Mouse (Mus musculus) midbrain, embryonic 10.5 days (tissue): ENCODE measurements around the gene Uba2. TPM values are rescaled to one million over a fixed set of nuclear protein-coding genes. Genes with fewer than 3 reads are reported as not detected.
"Not testable (repeated sequence)": the region's sequence is repeated elsewhere in the genome, so short reads cannot be mapped to it uniquely, and the experiment has no call there.

ENCODE experiments used
- DNase-seq: peaks from one replicate; pipeline ENCODE4 v3.0.0-alpha.2; 2017; ENCODE audit warnings: low spot score
- H3K27ac ChIP-seq: fragments of 300-500 bp; sonication (generic); replicated peaks from 2 replicates; pipeline ENCODE4 v1.5.1; 2016; ENCODE audit warnings: mild to moderate bottlenecking
- H3K27me3 ChIP-seq: fragments of 300-500 bp; sonication (generic); 2 replicates; pipeline ENCODE4 v1.6.1; 2016; ENCODE audit warnings: low read depth, mild to moderate bottlenecking; ENCODE audit not compliant: poor library complexity, severe bottlenecking
- H3K36me3 ChIP-seq: fragments of 300-500 bp; sonication (generic); 2 replicates; pipeline ENCODE4 v1.6.1; 2016; ENCODE audit warnings: mild to moderate bottlenecking, moderate library complexity
- H3K4me1 ChIP-seq: fragments of 300-500 bp; sonication (generic); 2 replicates; pipeline ENCODE4 v1.6.1; 2016
- H3K4me3 ChIP-seq: fragments of 300-500 bp; sonication (generic); 2 replicates; pipeline ENCODE4 v1.5.1; 2016; ENCODE audit warnings: mild to moderate bottlenecking, moderate library complexity
- H3K9me3 ChIP-seq: fragments of 300-500 bp; sonication (generic); replicated peaks from 2 replicates; pipeline ENCODE4 v1.6.1; 2016; ENCODE audit warnings: mild to moderate bottlenecking
- WGBS: fragments of 180-500 bp; shearing (Covaris S2); methylation state at CpG from one replicate; pipeline ENCODE4 v1.1.7; 2016; 5-methylcytosine and 5-hydroxymethylcytosine counted together
- polyA plus RNA-seq: library from polyadenylated mRNA; unstranded; fragments of >200 nt; fragmentation: Nextera tagmentation; extraction: Ambion mirVana; gene quantifications from 2 replicates; pipeline ENCODE4 v1.2.1, GENCODE M21; 2016

The Uba2 gene
- 287 and 288 TPM in 2 replicates for polyA plus RNA-seq

GRCm38 (mm10) chr7:34169454-34169853, at the start of gene Uba2:
Gene Uba2, minus strand, starts transcription at chr7:34169599.
- WGBS = 79% methylated on average over 3 of the region's 3 CpGs
- peak within 1 kb of the TSS; percentile 98 for H3K27ac ChIP-seq
- H3K36me3 ChIP-seq = peaks cover 18% of the 10 kb centered on the region
- DNase-seq = no peak
- H3K9me3 ChIP-seq = no peaks in the 10 kb centered on the region
- peaks cover 12% of the 10 kb centered on the region for H3K4me1 ChIP-seq
- no peaks in the 10 kb centered on the region for H3K27me3 ChIP-seq
- H3K4me3 ChIP-seq = peak within 1 kb of the TSS; percentile 94

GRCm38 (mm10) chr7:34218496-34218895, 49.1 kb upstream of the Uba2 start:
- WGBS = 65% methylated on average over 1 of the region's 1 CpGs
- peaks cover 100% of the 10 kb centered on the region for H3K36me3 ChIP-seq

GRCm38 (mm10) chr7:34216474-34216873, 47.1 kb upstream of the Uba2 start:
- H3K4me1 ChIP-seq = no peaks in the 10 kb centered on the region
- H3K36me3 ChIP-seq = peaks cover 100% of the 10 kb centered on the region
- WGBS = 88% methylated on average over 10 of the region's 10 CpGs
- no peaks in the 10 kb centered on the region for H3K9me3 ChIP-seq
- no peaks in the 10 kb centered on the region for H3K27me3 ChIP-seq
- H3K4me3 ChIP-seq = no peak overlapping the region
- DNase-seq = no peak
- H3K27ac ChIP-seq = no peak overlapping the region

More at GRCm38 (mm10) chr7:34218496-34218895, 49.1 kb upstream of the Uba2 start:
- Histone ChIP-seq H3K4me1 (no peaks in the 10 kb centered on the region), H3K27me3 (no peaks in the 10 kb centered on the region), H3K27ac (no peak overlapping the region), H3K4me3 (no peak overlapping the region), H3K9me3 (no peaks in the 10 kb centered on the region)
- DNase-seq = no peak

DNA sequence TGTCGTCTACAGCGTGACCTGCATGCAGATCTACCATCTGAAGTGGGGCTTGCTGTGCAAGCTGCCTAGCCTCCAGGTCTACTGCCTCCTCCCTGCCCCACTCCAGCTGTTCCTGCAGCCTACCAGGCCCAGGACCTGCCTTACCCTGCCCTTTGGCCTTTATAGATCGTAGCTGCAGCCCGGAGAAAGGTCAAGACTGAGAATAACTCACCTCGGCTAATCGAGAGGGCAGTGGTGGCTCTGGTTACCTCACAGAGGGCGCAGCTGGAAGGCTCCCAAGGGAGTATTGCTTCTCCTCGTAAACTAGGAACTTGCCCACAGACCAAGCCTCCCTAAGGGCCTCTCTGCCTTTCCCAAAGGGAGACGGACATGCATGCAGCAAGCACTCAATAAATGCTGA, 46.1 kb upstream of the Uba2 start:
- no peaks in the 10 kb centered on the region for H3K27me3 ChIP-seq
- no peaks in the 10 kb centered on the region for H3K4me1 ChIP-seq
- no peak overlapping the region for H3K27ac ChIP-seq
- H3K9me3 ChIP-seq = no peaks in the 10 kb centered on the region
- H3K36me3 ChIP-seq = peaks cover 100% of the 10 kb centered on the region
- no peak overlapping the region for H3K4me3 ChIP-seq
- DNase-seq = no peak
- 90% methylated on average over 9 of the region's 9 CpGs for WGBS

DNA sequence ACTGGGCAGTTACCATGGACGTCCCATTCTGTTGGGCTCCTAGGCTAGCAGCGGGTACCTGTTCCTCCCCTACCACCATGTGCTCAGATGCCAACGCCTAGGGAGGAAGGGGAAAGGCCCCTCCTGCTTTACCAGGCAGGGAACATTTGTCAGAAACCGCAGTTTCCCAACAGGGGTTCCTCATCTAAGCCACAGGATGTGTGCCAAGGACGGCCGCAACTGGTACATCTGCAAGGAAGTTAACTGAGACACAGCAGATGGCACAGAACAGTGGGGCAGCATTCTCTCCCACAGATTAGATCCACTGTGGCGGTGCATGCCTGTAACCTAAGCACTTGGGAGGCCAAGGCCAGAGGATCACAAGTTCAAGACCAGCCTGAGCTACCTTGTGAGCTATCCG, 45.2 kb upstream of the Uba2 start:
- DNase-seq = no peak
- H3K9me3 ChIP-seq = no peaks in the 10 kb centered on the region
- no peaks in the 10 kb centered on the region for H3K4me1 ChIP-seq
- H3K36me3 ChIP-seq = peaks cover 100% of the 10 kb centered on the region
- no peaks in the 10 kb centered on the region for H3K27me3 ChIP-seq
- no peak overlapping the region for H3K4me3 ChIP-seq
- 92% methylated on average over 8 of the region's 8 CpGs for WGBS
- no peak overlapping the region for H3K27ac ChIP-seq

- peaks cover 100% of the 10 kb centered on the region for H3K36me3 ChIP-seq
- DNase-seq = no peak
- 94% methylated on average over 7 of the region's 7 CpGs for WGBS
Measured at GRCm38 (mm10) chr7:34213281-34213680, 43.9 kb upstream of the Uba2 start.

GRCm38 (mm10) chr7:34208027-34208745, 38.8 kb upstream of the Uba2 start:
- Histone ChIP-seq H3K27me3 (no peaks in the 10 kb centered on the region), H3K36me3 (peaks cover 100% of the 10 kb centered on the region), H3K4me1 (no peaks in the 10 kb centered on the region), H3K4me3 (no peak overlapping the region), H3K9me3 (no peaks in the 10 kb centered on the region), H3K27ac (no peak overlapping the region)
- WGBS = 89% methylated on average over 9 of the region's 9 CpGs
- no peak for DNase-seq

More at GRCm38 (mm10) chr7:34213281-34213680, 43.9 kb upstream of the Uba2 start:
- H3K4me1 ChIP-seq = no peaks in the 10 kb centered on the region
- no peaks in the 10 kb centered on the region for H3K27me3 ChIP-seq
- H3K27ac ChIP-seq = no peak overlapping the region
- no peaks in the 10 kb centered on the region for H3K9me3 ChIP-seq
- H3K4me3 ChIP-seq = no peak overlapping the region

DNA sequence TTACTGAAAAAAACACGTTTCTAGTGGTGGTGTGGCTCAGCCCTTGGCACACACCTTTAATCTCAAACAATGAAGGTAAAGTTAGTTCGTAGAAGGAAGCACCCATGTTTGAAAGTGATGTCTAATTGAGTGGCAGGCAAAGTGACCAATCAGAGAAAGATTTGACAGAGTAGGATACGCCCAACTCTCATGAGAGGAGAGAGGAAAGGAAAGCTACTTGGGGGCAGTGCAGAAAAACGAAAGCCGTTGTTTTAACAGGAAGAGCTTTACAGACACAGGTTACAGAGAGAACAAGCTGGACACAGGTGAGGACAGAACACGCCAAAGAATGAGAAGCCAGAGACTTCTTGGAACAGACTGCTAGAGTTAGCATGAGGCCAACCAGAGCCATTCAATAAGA, 36.9 kb upstream of the Uba2 start:
- no peaks in the 10 kb centered on the region for H3K9me3 ChIP-seq
- no peaks in the 10 kb centered on the region for H3K4me1 ChIP-seq
- peaks cover 100% of the 10 kb centered on the region for H3K36me3 ChIP-seq
- no peak overlapping the region for H3K27ac ChIP-seq
- 95% methylated on average over 6 of the region's 6 CpGs for WGBS
- DNase-seq = no peak
- no peaks in the 10 kb centered on the region for H3K27me3 ChIP-seq
- no peak overlapping the region for H3K4me3 ChIP-seq

GRCm38 (mm10) chr7:34202147-34202546, 32.7 kb upstream of the Uba2 start:
- H3K27me3 ChIP-seq, H3K27ac ChIP-seq, DNase-seq, H3K4me1 ChIP-seq, H3K4me3 ChIP-seq, H3K9me3 ChIP-seq: not testable (repeated sequence)
- 93% methylated on average over 10 of the region's 10 CpGs for WGBS
- peaks cover 69% of the 10 kb centered on the region for H3K36me3 ChIP-seq

DNA sequence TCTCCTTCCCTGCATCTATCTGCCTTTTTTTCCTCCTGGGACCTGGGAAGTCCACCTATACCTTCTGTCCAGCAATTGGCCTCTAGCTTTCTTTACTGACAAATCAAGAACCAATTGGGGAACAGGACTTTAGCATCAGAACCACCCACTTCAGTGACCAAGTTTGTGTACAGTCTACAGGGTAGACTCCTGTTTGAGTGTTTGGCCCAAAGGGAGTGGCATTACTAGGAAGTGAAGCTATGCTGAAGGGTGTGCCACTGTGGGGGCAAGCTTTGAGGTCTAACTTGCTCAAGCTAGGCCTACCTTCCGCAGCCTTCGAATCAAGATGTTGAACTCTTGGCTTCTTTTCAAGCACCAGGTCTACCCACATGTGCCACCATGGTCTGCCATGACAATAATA, 31.4 kb upstream of the Uba2 start:
- H3K4me3 ChIP-seq = no peak overlapping the region
- no peak for DNase-seq
- WGBS = 100% methylated on average over 2 of the region's 2 CpGs

DNA sequence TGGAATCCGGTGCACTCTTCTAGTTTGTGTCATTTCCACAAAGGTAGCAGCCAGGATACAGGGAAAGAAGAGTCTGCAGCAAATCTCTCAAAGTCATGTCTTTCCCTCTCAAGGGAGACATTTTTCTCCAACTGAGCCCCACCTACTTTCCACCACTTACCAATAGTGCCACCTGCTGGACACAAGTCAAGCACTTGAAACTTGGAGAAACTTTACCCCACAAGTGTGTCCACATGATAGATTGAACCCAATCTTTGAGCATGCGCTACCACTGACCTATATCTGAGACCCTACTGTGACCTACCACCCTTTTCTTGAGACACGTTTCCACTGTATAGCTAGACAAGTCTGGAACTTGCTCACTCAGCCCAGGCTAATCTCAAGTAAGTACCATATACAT, 28.9 kb upstream of the Uba2 start:
- Histone ChIP-seq H3K9me3 (no peaks in the 10 kb centered on the region), H3K4me1 (peaks cover 9% of the 10 kb centered on the region), H3K4me3 (no peak overlapping the region), H3K36me3 (peaks cover 44% of the 10 kb centered on the region), H3K27ac (no peak overlapping the region), H3K27me3 (no peaks in the 10 kb centered on the region)
- no peak for DNase-seq
- 60% methylated on average over 3 of the region's 3 CpGs for WGBS

More for the DNA sequence above, 31.4 kb upstream of the Uba2 start:
- Histone ChIP-seq H3K27me3 (no peaks in the 10 kb centered on the region), H3K4me1 (peaks cover 2% of the 10 kb centered on the region), H3K27ac (no peak overlapping the region), H3K36me3 (peaks cover 56% of the 10 kb centered on the region), H3K9me3 (no peaks in the 10 kb centered on the region)

DNA sequence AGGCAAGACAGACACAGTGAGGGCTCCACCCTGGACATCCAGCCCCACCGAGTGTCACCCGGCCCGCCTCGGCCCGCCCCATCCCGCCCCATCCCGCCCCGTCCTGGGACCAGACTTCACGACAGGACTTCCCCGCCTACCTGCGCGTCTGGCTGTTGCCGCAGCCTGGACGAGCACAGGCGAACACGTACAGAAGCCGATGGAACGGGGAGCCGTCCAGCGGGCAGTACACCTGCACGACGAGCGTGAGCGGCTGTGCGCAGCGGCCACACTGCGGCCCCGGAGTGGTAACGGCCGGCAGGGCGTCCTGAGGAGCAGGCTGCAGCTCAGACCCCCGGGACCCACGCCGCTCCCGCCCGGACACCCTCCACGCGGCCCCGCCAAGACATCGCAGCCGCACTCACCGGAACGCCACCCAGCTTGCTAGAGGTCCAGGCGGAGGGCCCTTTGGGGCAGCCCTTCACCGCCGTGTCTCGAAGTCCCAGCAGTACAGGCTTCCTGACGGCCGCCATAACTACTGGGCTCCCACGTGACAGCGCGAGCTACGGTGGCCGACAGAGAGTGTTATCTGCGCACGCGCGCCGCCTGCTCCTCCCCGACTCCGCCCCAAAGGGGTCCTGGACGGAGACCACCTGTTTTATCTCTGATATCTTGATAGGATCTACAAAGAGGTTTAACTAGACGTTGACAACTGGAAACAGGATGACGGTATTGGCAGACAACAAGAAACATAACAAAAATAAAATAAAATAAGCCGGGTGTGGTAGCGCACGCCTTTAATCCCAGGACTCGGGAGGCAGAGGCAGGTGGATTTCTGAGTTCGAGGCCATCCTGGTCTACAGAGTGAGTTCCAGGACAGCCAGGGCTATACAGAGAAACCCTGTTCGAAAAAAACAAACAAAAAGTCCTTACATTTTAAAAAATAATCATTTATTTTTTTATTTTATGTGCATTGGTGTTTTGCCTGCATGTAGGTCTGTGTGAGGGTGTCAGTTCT, 27.0 kb upstream of the Uba2 start, which contains the start of gene Pdcd2l:
Pdcd2l (minus strand) TSS at position 530 of the 997 bp plus-strand sequence.
- no peaks in the 10 kb centered on the region for H3K9me3 ChIP-seq
- peak within 1 kb of the TSS; percentile 92 for H3K27ac ChIP-seq
- peak; percentile 95 for DNase-seq
- no peaks in the 10 kb centered on the region for H3K27me3 ChIP-seq
- 3% methylated on average over 70 of the region's 70 CpGs for WGBS
- peaks cover 43% of the 10 kb centered on the region for H3K36me3 ChIP-seq
- peak within 1 kb of the TSS; percentile 98 for H3K4me3 ChIP-seq
- H3K4me1 ChIP-seq = peaks cover 9% of the 10 kb centered on the region
